Mouse (Mus musculus) intestine, postnatal 0 days (tissue): ENCODE data around the gene Cds2. TPM values are rescaled to one million over a fixed set of nuclear protein-coding genes. Genes with fewer than 3 reads are reported as not detected.
"Not testable (repeated sequence)": the region's sequence is repeated elsewhere in the genome, so short reads cannot be mapped to it uniquely, and the experiment has no call there.

Experiments used
- ATAC-seq: fragments of 200-750 bp; cut with Nextera tagmentation; 2 replicates; pipeline ENCODE4 v1.8.0; 2017; ENCODE audit warnings: mild to moderate bottlenecking, moderate TSS enrichment, moderate library complexity
- H3K27ac ChIP-seq: fragments of 300-500 bp; sonication (generic); 2 replicates; pipeline ENCODE4 v1.5.1; 2014; ENCODE audit warnings: mild to moderate bottlenecking, low read depth, low read length, moderate library complexity
- H3K27me3 ChIP-seq: fragments of 300-500 bp; sonication (generic); replicated peaks from 2 replicates; pipeline ENCODE4 v1.6.1; 2014; ENCODE audit warnings: low read length, mixed read lengths; ENCODE audit not compliant: control insufficient read depth, insufficient read depth
- H3K36me3 ChIP-seq: fragments of 300-500 bp; sonication (generic); 2 replicates; pipeline ENCODE4 v1.6.1; 2014; ENCODE audit warnings: mild to moderate bottlenecking, moderate library complexity; ENCODE audit not compliant: control insufficient read depth, insufficient read depth
- H3K4me1 ChIP-seq: fragments of 300-500 bp; sonication (generic); replicated peaks from 2 replicates; pipeline ENCODE4 v1.6.1; 2014; ENCODE audit warnings: antibody characterized with exemption, low read length, mixed read lengths; ENCODE audit not compliant: control insufficient read depth, insufficient read depth
- H3K4me2 ChIP-seq: fragments of 300-500 bp; sonication (generic); replicated peaks from 2 replicates; pipeline ENCODE4 v1.6.1; 2014; ENCODE audit warnings: low read depth, mild to moderate bottlenecking, moderate library complexity
- H3K4me3 ChIP-seq: fragments of 300-500 bp; sonication (generic); 2 replicates; pipeline ENCODE4 v1.5.1; 2014; ENCODE audit warnings: low read depth, low read length
- H3K9ac ChIP-seq: fragments of 300-500 bp; sonication (generic); 2 replicates; pipeline ENCODE4 v1.6.1; 2014; ENCODE audit warnings: mild to moderate bottlenecking, low read depth, low read length
- H3K9me3 ChIP-seq: fragments of 300-500 bp; sonication (generic); 2 replicates; pipeline ENCODE4 v1.6.1; 2016; ENCODE audit warnings: mixed run types; ENCODE audit not compliant: control insufficient read depth
- CTCF ChIP-seq: sonication (generic); IDR thresholded peaks from 2 replicates; pipeline ENCODE4 v1.5.1; 2016; ENCODE audit warnings: low read depth, mild to moderate bottlenecking, control low read depth, antibody characterized with exemption, moderate library complexity
- WGBS: fragments of 180-500 bp; shearing (Covaris S2); extraction: QIAGEN DNeasy Blood & Tissue Kit; methylation state at CpG from one replicate; pipeline ENCODE4 v1.1.7; 2014; 5-methylcytosine and 5-hydroxymethylcytosine counted together
- polyA plus RNA-seq: library from polyadenylated mRNA; unstranded; fragments of >200 nt; fragmentation: Nextera tagmentation; extraction: Ambion mirVana; gene quantifications from 2 replicates; pipeline ENCODE4 v1.2.1, GENCODE M21; 2015

The Cds2 gene
- polyA plus RNA-seq, 1 experiment from 2014 or later, result 16.2 TPM

- TF ChIP-seq CTCF, result no peak
- Histone ChIP-seq H3K4me1 (peaks cover 3% of the 10 kb centered on the region; the same call in 1 of the 2 replicates), H3K9me3 (no peaks in the 10 kb centered on the region), H3K27me3 (no peaks in the 10 kb centered on the region), H3K36me3 (no peaks in the 10 kb centered on the region), H3K4me2 (no peak overlapping the region), H3K27ac (0 out of 2 replicates have a peak overlapping the region, but pooled peaks have one; percentile 28), H3K4me3 (no peak overlapping the region), H3K9ac (no peak overlapping the region)
- no peak for ATAC-seq
- 78% methylated on average over 9 of the region's 9 CpGs for WGBS
These were observed 23.6 kb downstream of the Cds2 start for GRCm38 (mm10) chr2:132286376-132287076.

- 58% methylated on average over 5 of the region's 7 CpGs for WGBS
- H3K36me3 ChIP-seq, H3K9me3 ChIP-seq, H3K9ac ChIP-seq, H3K27ac ChIP-seq, ATAC-seq, H3K4me1 ChIP-seq, H3K4me2 ChIP-seq, H3K4me3 ChIP-seq, H3K27me3 ChIP-seq: not testable (repeated sequence)
These were observed 26.3 kb downstream of the Cds2 start for GRCm38 (mm10) chr2:132289213-132289612.

- Histone ChIP-seq H3K4me2 (no peak overlapping the region), H3K27ac (no peak overlapping the region), H3K36me3 (peaks cover 20% of the 10 kb centered on the region), H3K4me1 (no peaks in the 10 kb centered on the region), H3K4me3 (no peak overlapping the region), H3K9me3 (no peaks in the 10 kb centered on the region), H3K27me3 (no peaks in the 10 kb centered on the region), H3K9ac (no peak overlapping the region)
- TF ChIP-seq CTCF, result no peak
- ATAC-seq, result no peak
- 74% methylated on average over 6 of the region's 6 CpGs for WGBS
These were observed 27.9 kb downstream of the Cds2 start for GRCm38 (mm10) chr2:132290808-132291207.

GRCm38 (mm10) chr2:132291265-132291664 lies 28.3 kb downstream of the Cds2 start:
- H3K9ac ChIP-seq, result no peak overlapping the region
- H3K36me3 ChIP-seq, result peaks cover 21% of the 10 kb centered on the region
- 81% methylated on average over 3 of the region's 3 CpGs for WGBS
- H3K4me2 ChIP-seq, result no peak overlapping the region
- no peak for ATAC-seq
- H3K9me3 ChIP-seq, result no peaks in the 10 kb centered on the region
- H3K27ac ChIP-seq, result no peak overlapping the region
- H3K4me1 ChIP-seq, result no peaks in the 10 kb centered on the region
- no peaks in the 10 kb centered on the region for H3K27me3 ChIP-seq
- H3K4me3 ChIP-seq, result no peak overlapping the region
- TF ChIP-seq CTCF, result no peak

GRCm38 (mm10) chr2:132292083-132292482 lies 29.1 kb downstream of the Cds2 start:
- Histone ChIP-seq H3K4me2 (no peak overlapping the region), H3K9me3 (no peaks in the 10 kb centered on the region), H3K27ac (no peak overlapping the region), H3K4me1 (no peaks in the 10 kb centered on the region), H3K36me3 (peaks cover 28% of the 10 kb centered on the region), H3K27me3 (no peaks in the 10 kb centered on the region), H3K9ac (no peak overlapping the region), H3K4me3 (no peak overlapping the region)
- no peak for TF ChIP-seq CTCF
- no peak for ATAC-seq
- 46% methylated on average over 4 of the region's 4 CpGs for WGBS

GRCm38 (mm10) chr2:132293694-132294450 lies 30.9 kb downstream of the Cds2 start:
- Histone ChIP-seq H3K9me3 (no peaks in the 10 kb centered on the region), H3K9ac (no peak overlapping the region), H3K4me1 (no peaks in the 10 kb centered on the region), H3K27me3 (no peaks in the 10 kb centered on the region), H3K36me3 (peaks cover 38% of the 10 kb centered on the region), H3K27ac (no peak overlapping the region), H3K4me3 (no peak overlapping the region), H3K4me2 (no peak overlapping the region)
- TF ChIP-seq CTCF, result no peak
- ATAC-seq, result no peak
- 91% methylated on average over 10 of the region's 10 CpGs for WGBS
